Comparison of ENCODE assay signal across 16 mouse cellular contexts in the genomic region with DNA sequence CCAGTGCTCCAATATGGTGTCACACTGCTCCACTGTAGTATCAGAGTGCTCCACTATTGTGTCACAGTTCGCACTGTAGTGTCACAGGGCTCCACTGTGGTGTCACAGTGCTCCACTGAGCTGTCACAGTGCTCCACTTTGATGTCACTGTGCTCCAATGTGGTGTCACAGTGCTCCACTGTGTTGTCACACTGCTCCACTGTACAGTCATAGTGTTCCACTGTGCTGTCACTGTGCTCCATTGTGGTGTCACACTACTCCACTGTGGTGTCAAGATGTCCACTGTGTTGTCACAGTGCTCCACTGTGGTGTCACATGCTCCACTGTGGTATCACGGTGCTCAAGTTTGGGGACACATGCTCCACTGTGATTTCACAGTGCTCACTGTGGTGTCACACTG.
DNase-seq lines count a peak whose midpoint lies in the region; ATAC-seq and TF ChIP-seq lines count a peak whose summit lies in the region.
"Had no signal": no experiment of that assay in that cellular context is flagged by ENCODE, and none has a peak within 500 bp of the region (broad histone marks: within the 10 kb centered on the region; RNA-seq: fewer than 3 reads in every experiment).

No protein-coding gene starts in this region.

- 0 out of 2 replicates have a peak, but pooled peaks have one; percentile 5 for ATAC-seq in cerebellum, adult (ENCODE audit: insufficient number of reproducible peaks, low FRiP score, low TSS enrichment)
- no peak for ATAC-seq in liver, embryonic 11.5 days (replicated peaks; ENCODE audit: low FRiP score)
- no peak for ATAC-seq in megakaryocyte-erythroid progenitor cell, adult 5-6 weeks (replicated peaks; ENCODE audit: low FRiP score, low TSS enrichment, poor library complexity, severe bottlenecking)

- no peaks in the 10 kb centered on the region for H3K79me2 ChIP-seq in liver, adult 2 months (ENCODE audit: control insufficient read depth, insufficient read depth, low read length)
- no peaks in the 10 kb centered on the region for H3K79me2 ChIP-seq in MEL (ENCODE audit: control insufficient read depth, insufficient read depth, low read length, poor library complexity)

- H3K9me3 ChIP-seq in liver, embryonic 11.5 days (ENCODE audit: control insufficient read depth, low read length), result peaks cover 78% of the 10 kb centered on the region
- H3K9me3 ChIP-seq in MEL (replicated peaks; ENCODE audit: insufficient read depth, low read length), result no peaks in the 10 kb centered on the region
- H3K9me3 ChIP-seq in limb, embryonic 10.5 days (replicated peaks), result peaks cover 80% of the 10 kb centered on the region

- H3K27ac ChIP-seq in liver, adult 2 months (replicated peaks; ENCODE audit: insufficient read depth, low read depth, low read length), result no peak overlapping the region
- no peak overlapping the region for H3K27ac ChIP-seq in liver, embryonic 11.5 days (ENCODE audit: low read depth, low read length)
- H3K27ac ChIP-seq in MEL (ENCODE audit: control insufficient read depth, low read depth, low read length), result no peak overlapping the region
- no peak overlapping the region for H3K27ac ChIP-seq in limb, embryonic 10.5 days
- H3K27ac ChIP-seq: kidney, embryonic 15.5 days; layer of hippocampus, adult 2 months; midbrain, embryonic 12.5 days had no signal

- no peaks in the 10 kb centered on the region for H3K4me1 ChIP-seq in liver, adult 2 months (ENCODE audit: control insufficient read depth, insufficient read depth, low read length)
- H3K4me1 ChIP-seq in liver, embryonic 11.5 days (replicated peaks; ENCODE audit: control insufficient read depth, insufficient read depth, low read length), result no peaks in the 10 kb centered on the region
- no peaks in the 10 kb centered on the region for H3K4me1 ChIP-seq in MEL (ENCODE audit: control insufficient read depth in 1 of 2, insufficient read depth in 2 of 2, low read length in 2 of 2)
- H3K4me1 ChIP-seq in limb, embryonic 10.5 days, result no peaks in the 10 kb centered on the region
- H3K4me1 ChIP-seq: kidney, embryonic 15.5 days; midbrain, embryonic 12.5 days had no signal

- no peak overlapping the region for H3K4me3 ChIP-seq in liver, adult 2 months (ENCODE audit: insufficient read depth, low read depth, low read length)
- no peak overlapping the region for H3K4me3 ChIP-seq in liver, embryonic 11.5 days (ENCODE audit: low read depth, low read length)
- H3K4me3 ChIP-seq in MEL (ENCODE audit: control insufficient read depth in 1 of 2, insufficient read depth in 1 of 2, low read depth in 2 of 2, low read length in 2 of 2), result no peak overlapping the region
- H3K4me3 ChIP-seq in limb, embryonic 10.5 days, result no peak overlapping the region
- H3K4me3 ChIP-seq: kidney, embryonic 15.5 days; layer of hippocampus, adult 2 months; midbrain, embryonic 12.5 days had no signal

- no peak for TF ChIP-seq POLR2A in liver, adult 2 months (IDR thresholded peaks at IDR 0.05; ENCODE audit: extremely low read depth, insufficient read depth, low read length)
- no peak for TF ChIP-seq POLR2A in MEL (IDR thresholded peaks at IDR 0.05; ENCODE audit: control insufficient read depth in 1 of 2, insufficient read depth in 1 of 2, low read depth in 1 of 2, low read length in 2 of 2, poor library complexity in 1 of 2)

- H3K4me2 ChIP-seq in liver, embryonic 11.5 days, result no peak overlapping the region
- H3K4me2 ChIP-seq: kidney, embryonic 15.5 days; midbrain, embryonic 12.5 days had no signal

- no peak for DNase-seq in cerebellum, postnatal 4 days (ENCODE audit: low spot score in 2 of 2)
- DNase-seq in liver, adult 2 months (ENCODE audit: extremely low read depth, low read depth, low spot score), result peak; percentile 44
- no peak for DNase-seq in liver, embryonic 11.5 days (ENCODE audit: low spot score)
- DNase-seq in MEL (ENCODE audit: low read depth, low spot score), result peak; percentile 23
- DNase-seq in limb, embryonic 10.5 days (ENCODE audit: low spot score), result peak; percentile 27
- DNase-seq in right cerebral cortex, postnatal 10 days (ENCODE audit: low spot score in 2 of 2), result no peak
- DNase-seq: adrenal gland, adult 2 months; cerebellum, adult 18-20 months; embryo, embryonic 11 days; gastrocnemius, postnatal 10 days; heart, postnatal 36 days had no signal

- no peak overlapping the region for H3K9ac ChIP-seq in liver, adult 2 months (ENCODE audit: low read depth, low read length)
- no peak overlapping the region for H3K9ac ChIP-seq in liver, embryonic 11.5 days (ENCODE audit: low read depth, low read length)
- no peak overlapping the region for H3K9ac ChIP-seq in MEL (ENCODE audit: control insufficient read depth, low read depth, low read length, poor library complexity, severe bottlenecking)
- H3K9ac ChIP-seq: kidney, embryonic 15.5 days; midbrain, embryonic 12.5 days had no signal

- WGBS in liver, adult 2 months, result 53% methylated on average over 2 of the region's 2 CpGs
- WGBS in liver, embryonic 11.5 days, result 66% methylated on average over 2 of the region's 2 CpGs
- WGBS in limb, embryonic 10.5 days, result 60% methylated on average over 2 of the region's 2 CpGs

- TF ChIP-seq RAD21 in MEL (IDR thresholded peaks at IDR 0.05; ENCODE audit: low read depth, low read length), result no peak

- H3K36me3 ChIP-seq in liver, adult 2 months (ENCODE audit: control insufficient read depth, insufficient read depth, low read length), result no peaks in the 10 kb centered on the region
- H3K36me3 ChIP-seq in liver, embryonic 11.5 days (ENCODE audit: control insufficient read depth, insufficient read depth, low read length), result no peaks in the 10 kb centered on the region; the same call in 1 of the 2 replicates
- no peaks in the 10 kb centered on the region for H3K36me3 ChIP-seq in MEL (ENCODE audit: control insufficient read depth in 1 of 2, insufficient read depth in 2 of 2, low read length in 2 of 2)
- H3K36me3 ChIP-seq in limb, embryonic 10.5 days, result no peaks in the 10 kb centered on the region
- H3K36me3 ChIP-seq: kidney, embryonic 15.5 days; midbrain, embryonic 12.5 days had no signal

- H3K27me3 ChIP-seq in liver, adult 2 months (ENCODE audit: control insufficient read depth, insufficient read depth, low read length), result no peaks in the 10 kb centered on the region
- no peaks in the 10 kb centered on the region for H3K27me3 ChIP-seq in liver, embryonic 11.5 days (replicated peaks; ENCODE audit: control insufficient read depth, insufficient read depth, low read length)
- H3K27me3 ChIP-seq in MEL (ENCODE audit: control insufficient read depth in 1 of 2, insufficient read depth in 2 of 2, low read length in 2 of 2), result no peaks in the 10 kb centered on the region
- no peaks in the 10 kb centered on the region for H3K27me3 ChIP-seq in limb, embryonic 10.5 days (ENCODE audit: low read depth, poor library complexity, severe bottlenecking)
- H3K27me3 ChIP-seq: kidney, embryonic 15.5 days; midbrain, embryonic 12.5 days had no signal

- TF ChIP-seq EP300 in MEL (IDR thresholded peaks at IDR 0.05; ENCODE audit: low read depth in 1 of 2, low read length in 2 of 2), result no peak

- TF ChIP-seq CTCF in liver, adult 2 months (IDR thresholded peaks at IDR 0.05; ENCODE audit: low read depth, low read length), result no peak
- TF ChIP-seq CTCF in MEL (IDR thresholded peaks at IDR 0.05 in 2 of 3, conservative IDR thresholded peaks at IDR 0.05 in 1 of 3; ENCODE audit: control insufficient read depth in 1 of 3, insufficient read depth in 1 of 3, low read depth in 2 of 3, low read length in 3 of 3, poor library complexity in 1 of 3, severe bottlenecking in 1 of 3), result no peak

TF ChIP-seq in MEL, 35 proteins besides CTCF, POLR2A, EP300 and RAD21:
- TF ChIP-seq MXI1 (IDR thresholded peaks at IDR 0.05; ENCODE audit: low read depth, low read length), result no peak
- TF ChIP-seq POLR2AphosphoS5 (IDR thresholded peaks at IDR 0.05; ENCODE audit: borderline replicate concordance, low read depth, low read length), result peak; percentile 52; the same call in 1 of the 2 replicates

Comparison
In these comparisons a context has a peak if more than half of its experiments do, and no peak if none do; other contexts are left out.
1. DNase-seq: peak in liver, adult 2 months (single experiment), MEL (single experiment) and limb, embryonic 10.5 days (single experiment); none in cerebellum, postnatal 4 days (0 of 2), liver, embryonic 11.5 days (single experiment) and right cerebral cortex, postnatal 10 days (0 of 2).